Mouse (Mus musculus): ENCODE measurements around the gene Hsf2bp.

GRCm38 (mm10) chr17:32003251-32003650, 32.9 kb downstream of the Hsf2bp start:
- no peak for TF ChIP-seq GATA1 (IDR thresholded peaks at IDR 0.05; ENCODE audit: borderline replicate concordance, low read length)
- no peak for TF ChIP-seq FLI1 (IDR thresholded peaks at IDR 0.05; ENCODE audit: low read length)

All from megakaryocyte, embryonic 14.5 days (primary cell).